In the genomic region with DNA sequence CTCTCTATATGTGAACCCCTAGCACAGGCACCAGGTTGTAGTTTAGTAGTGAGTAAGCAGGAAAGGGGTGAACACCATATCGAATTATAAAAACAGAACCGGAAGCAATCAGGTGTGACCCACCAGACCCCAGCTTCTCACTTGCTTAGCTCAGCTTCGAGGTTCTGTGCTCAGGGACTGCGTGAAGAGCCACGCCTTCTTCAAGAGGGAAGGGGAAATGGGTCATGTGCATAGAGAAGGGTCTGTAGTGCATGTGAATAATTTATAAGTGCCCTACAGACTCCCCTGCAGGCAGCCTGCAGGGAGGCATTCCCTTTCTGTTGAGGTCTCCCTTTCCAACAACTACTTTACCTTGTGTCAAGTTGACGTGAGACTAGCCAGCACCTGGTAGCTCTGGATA, we compare ENCODE assay signal across 22 mouse cellular contexts. TPM values are rescaled to one million over a fixed set of nuclear protein-coding genes. Genes with fewer than 3 reads are reported as not detected.
DNase-seq lines count a peak whose midpoint lies in the region; ATAC-seq and TF ChIP-seq lines count a peak whose summit lies in the region.
"Had no signal": no experiment of that assay in that cellular context is flagged by ENCODE, and none has a peak within 500 bp of the region (broad histone marks: within the 10 kb centered on the region; RNA-seq: fewer than 3 reads in every experiment).

No protein-coding gene starts in this region.

- 61% methylated on average over 6 of the region's 6 CpGs for WGBS in lung, embryonic 16.5 days
- 56% methylated on average over 6 of the region's 6 CpGs for WGBS in lung, adult 2 months
- WGBS in spleen, adult 2 months, result 33% methylated on average over 6 of the region's 6 CpGs

- 0 out of 2 replicates have a peak, but pooled peaks have one; percentile 39 for ATAC-seq in lung, embryonic 16.5 days (ENCODE audit: low read depth)
- ATAC-seq: activated CD4-positive, CD25-positive, alpha-beta regulatory T cell, adult 4 months; forebrain, embryonic 14.5 days; forebrain, postnatal 0 days had no signal

- H3K9me3 ChIP-seq in lung, embryonic 16.5 days (ENCODE audit: control insufficient read depth, low read length), result no peaks in the 10 kb centered on the region
- H3K9me3 ChIP-seq: embryonic facial prominence, embryonic 12.5 days; embryonic facial prominence, embryonic 15.5 days; hindbrain, embryonic 12.5 days; hindbrain, embryonic 15.5 days had no signal

- H3K36me3 ChIP-seq in lung, embryonic 16.5 days (ENCODE audit: control insufficient read depth, insufficient read depth, low read length), result no peaks in the 10 kb centered on the region
- H3K36me3 ChIP-seq in spleen, adult 2 months (ENCODE audit: control insufficient read depth, insufficient read depth, low read length), result peaks cover 26% of the 10 kb centered on the region
- H3K36me3 ChIP-seq: embryonic facial prominence, embryonic 12.5 days; embryonic facial prominence, embryonic 15.5 days; hindbrain, embryonic 12.5 days; hindbrain, embryonic 15.5 days had no signal

- TF ChIP-seq CTCF in lung, adult 2 months (IDR thresholded peaks at IDR 0.05; ENCODE audit: insufficient read depth, low read length), result no peak
- TF ChIP-seq CTCF in spleen, adult 2 months (IDR thresholded peaks at IDR 0.05; ENCODE audit: extremely low read depth, insufficient read depth, insufficient read length, insufficient replicate concordance), result no peak

- TF ChIP-seq POLR2A in lung, adult 2 months (IDR thresholded peaks at IDR 0.05; ENCODE audit: borderline replicate concordance, extremely low read depth, low read depth, low read length), result no peak
- no peak for TF ChIP-seq POLR2A in spleen, adult 2 months (IDR thresholded peaks at IDR 0.05; ENCODE audit: low read depth, low read length)

- H3K4me1 ChIP-seq in lung, embryonic 16.5 days (replicated peaks; ENCODE audit: control insufficient read depth, insufficient read depth, low read length), result peaks cover 4% of the 10 kb centered on the region; the same call in 1 of the 2 replicates
- no peaks in the 10 kb centered on the region for H3K4me1 ChIP-seq in lung, adult 2 months (ENCODE audit: control insufficient read depth, insufficient read depth, low read length)
- H3K4me1 ChIP-seq in spleen, adult 2 months (ENCODE audit: control insufficient read depth, insufficient read depth, insufficient read length), result peaks cover 32% of the 10 kb centered on the region
- H3K4me1 ChIP-seq: hindbrain, embryonic 15.5 days had no signal

- H3K4me2 ChIP-seq in lung, embryonic 16.5 days (ENCODE audit: low read depth, low read length), result no peak overlapping the region
- H3K4me2 ChIP-seq: embryonic facial prominence, embryonic 12.5 days; embryonic facial prominence, embryonic 15.5 days; heart, embryonic 11.5 days; hindbrain, embryonic 12.5 days; hindbrain, embryonic 15.5 days had no signal

- no peak overlapping the region for H3K4me3 ChIP-seq in lung, embryonic 16.5 days (ENCODE audit: low read length)
- no peak overlapping the region for H3K4me3 ChIP-seq in lung, adult 2 months (replicated peaks; ENCODE audit: extremely low read depth, low read depth, low read length)
- no peak overlapping the region for H3K4me3 ChIP-seq in spleen, adult 2 months (ENCODE audit: extremely low read depth, insufficient read depth, insufficient read length)
- H3K4me3 ChIP-seq: embryonic facial prominence, embryonic 12.5 days; embryonic facial prominence, embryonic 15.5 days; gastrocnemius, adult 2 months; hindbrain, embryonic 12.5 days; hindbrain, embryonic 15.5 days had no signal

- H3K27ac ChIP-seq in lung, embryonic 16.5 days (ENCODE audit: low read length), result no peak overlapping the region
- peak overlapping the region; percentile 46 for H3K27ac ChIP-seq in spleen, adult 2 months (ENCODE audit: insufficient read depth, low read length)
- H3K27ac ChIP-seq: embryonic facial prominence, embryonic 12.5 days; embryonic facial prominence, embryonic 15.5 days; gastrocnemius, adult 2 months; hindbrain, embryonic 12.5 days; hindbrain, embryonic 15.5 days had no signal

- no peak overlapping the region for H3K9ac ChIP-seq in lung, embryonic 16.5 days (ENCODE audit: low read length)
- H3K9ac ChIP-seq: embryonic facial prominence, embryonic 12.5 days; embryonic facial prominence, embryonic 15.5 days; forebrain, postnatal 0 days; hindbrain, embryonic 12.5 days; hindbrain, embryonic 15.5 days had no signal

- no peaks in the 10 kb centered on the region for H3K27me3 ChIP-seq in lung, embryonic 16.5 days (ENCODE audit: control insufficient read depth, insufficient read depth, low read depth, low read length)
- H3K27me3 ChIP-seq in spleen, adult 2 months (ENCODE audit: control insufficient read depth, insufficient read depth, low read length), result no peaks in the 10 kb centered on the region
- H3K27me3 ChIP-seq: embryonic facial prominence, embryonic 12.5 days; embryonic facial prominence, embryonic 15.5 days; hindbrain, embryonic 12.5 days; hindbrain, embryonic 15.5 days had no signal

- no peak for DNase-seq in lung, adult 2 months
- no peak for DNase-seq in spleen, adult 2 months (ENCODE audit: low read depth in 1 of 2, low spot score in 2 of 2)
- DNase-seq in spleen, postnatal 4 days (ENCODE audit: low spot score in 2 of 2), result no peak
- peak; percentile 24 to 26 for DNase-seq in B cell, adult 2 months
- no peak for DNase-seq in cerebellum, postnatal 10 days
- no peak for DNase-seq in right cerebral cortex, adult 2 months (ENCODE audit: low spot score in 2 of 2)
- DNase-seq: adrenal gland, adult 8-10 months; adrenal gland, postnatal 36 days; cerebellum, adult 18-20 months; cerebellum, adult 9-10 months; forebrain, postnatal 0 days; gastrocnemius, adult 2 months; gastrocnemius, postnatal 14 days; heart, adult 11 months had no signal

RNA-seq across cellular contexts. Expression of a gene that starts 52.9 kb away (rescaled TPM):
- 2.6 and 3.2 TPM in 2 replicates for polyA plus RNA-seq in lung, embryonic 16.5 days (2015; fragmentation: Nextera tagmentation; extraction: Ambion mirVana)
- polyA plus RNA-seq in lung, adult 2 months (2012; rRNA removed), result 19.4 and 22.8 TPM in 2 replicates
- 82.8 and 87.0 TPM in 2 replicates for polyA plus RNA-seq in spleen, adult 2 months (2012; rRNA removed)

RNA-seq across cellular contexts. Expression of a gene that starts 54.1 kb away (rescaled TPM):
- 0.79 TPM in 1 of 2 replicates, not detected in the other for polyA plus RNA-seq in lung, embryonic 16.5 days (2015; fragmentation: Nextera tagmentation; extraction: Ambion mirVana)
- polyA plus RNA-seq in lung, adult 2 months (2012; rRNA removed), result not detected in 2 replicates
- polyA plus RNA-seq in spleen, adult 2 months (2012; rRNA removed), result 0.16 and 0.54 TPM in 2 replicates
- polyA plus RNA-seq: embryonic facial prominence, embryonic 15.5 days; forebrain, embryonic 14.5 days; hindbrain, embryonic 12.5 days had no signal

RNA-seq across cellular contexts. Expression of a gene that starts 56.5 kb away (rescaled TPM):
- polyA plus RNA-seq in lung, embryonic 16.5 days (2015; fragmentation: Nextera tagmentation; extraction: Ambion mirVana), result 74.1 and 80.5 TPM in 2 replicates
- 34.3 and 49.2 TPM in 2 replicates for polyA plus RNA-seq in lung, adult 2 months (2012; rRNA removed)
- 20.2 and 23.6 TPM in 2 replicates for polyA plus RNA-seq in spleen, adult 2 months (2012; rRNA removed)

Comparison
In these comparisons a context has a peak if more than half of its experiments do, and no peak if none do; other contexts are left out.
1. DNase-seq: peak in B cell, adult 2 months (2 of 2); none in lung, adult 2 months (single experiment), spleen, adult 2 months (0 of 2), spleen, postnatal 4 days (0 of 2), cerebellum, postnatal 10 days (0 of 2) and right cerebral cortex, adult 2 months (0 of 2).